Mouse (Mus musculus): ENCODE measurements at regions not wholly inside any gene's neighbourhood (a gene's known extent, or its start where the extent isn't known, plus 50 kb on each side); places are given as distances from the start of the nearest gene placed in this dataset.

DNA sequence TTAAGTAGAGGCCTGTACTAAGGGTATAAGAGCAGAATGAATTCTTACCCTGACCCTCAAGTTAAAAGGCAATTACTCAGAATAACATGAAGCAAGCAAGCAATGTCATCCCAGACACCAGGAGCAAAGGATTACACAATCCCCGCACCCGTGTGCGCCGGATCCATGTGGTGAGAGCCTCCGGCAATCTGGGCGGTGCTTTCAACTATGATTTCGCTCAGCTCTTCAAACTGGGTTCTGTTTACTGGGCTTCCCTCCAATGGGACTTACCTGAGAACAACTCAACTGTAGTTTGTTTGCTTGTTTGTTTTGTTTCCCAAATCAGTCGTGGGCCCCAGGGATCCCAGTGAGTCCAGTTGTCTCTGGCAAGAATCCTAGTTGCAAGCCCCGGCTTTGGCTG lies 133.8 kb upstream of the Man2a1 start:
- DNase-seq (ENCODE audit: low spot score): no peak
- 76% methylated on average over 9 of the region's 9 CpGs for whole genome bisulfite sequencing
- H3K36me3 ChIP-seq: no peaks in the 10 kb centered on the region
- no peak overlapping the region for H3K4me3 ChIP-seq
- H3K27me3 ChIP-seq (ENCODE audit: insufficient read depth, poor library complexity, severe bottlenecking): no peaks in the 10 kb centered on the region
- no peak overlapping the region for H3K27ac ChIP-seq
- no peaks in the 10 kb centered on the region for H3K9me3 ChIP-seq
- H3K4me1 ChIP-seq (replicated peaks): peaks cover 8% of the 10 kb centered on the region; the same call in 1 of the 2 replicates

- Histone ChIP-seq H3K9me3 (no peaks in the 10 kb centered on the region), H3K27ac (no peak overlapping the region), H3K4me1 (replicated peaks) (peaks cover 8% of the 10 kb centered on the region; the same call in 1 of the 2 replicates), H3K4me3 (no peak overlapping the region), H3K27me3 (ENCODE audit: insufficient read depth, poor library complexity, severe bottlenecking) (no peaks in the 10 kb centered on the region), H3K36me3 (no peaks in the 10 kb centered on the region)
- DNase-seq (ENCODE audit: low spot score): no peak
- WGBS: 62% methylated on average over 11 of the region's 12 CpGs
Observed at GRCm38 (mm10) chr17:64467297-64467696, 133.2 kb upstream of the Man2a1 start.

DNA sequence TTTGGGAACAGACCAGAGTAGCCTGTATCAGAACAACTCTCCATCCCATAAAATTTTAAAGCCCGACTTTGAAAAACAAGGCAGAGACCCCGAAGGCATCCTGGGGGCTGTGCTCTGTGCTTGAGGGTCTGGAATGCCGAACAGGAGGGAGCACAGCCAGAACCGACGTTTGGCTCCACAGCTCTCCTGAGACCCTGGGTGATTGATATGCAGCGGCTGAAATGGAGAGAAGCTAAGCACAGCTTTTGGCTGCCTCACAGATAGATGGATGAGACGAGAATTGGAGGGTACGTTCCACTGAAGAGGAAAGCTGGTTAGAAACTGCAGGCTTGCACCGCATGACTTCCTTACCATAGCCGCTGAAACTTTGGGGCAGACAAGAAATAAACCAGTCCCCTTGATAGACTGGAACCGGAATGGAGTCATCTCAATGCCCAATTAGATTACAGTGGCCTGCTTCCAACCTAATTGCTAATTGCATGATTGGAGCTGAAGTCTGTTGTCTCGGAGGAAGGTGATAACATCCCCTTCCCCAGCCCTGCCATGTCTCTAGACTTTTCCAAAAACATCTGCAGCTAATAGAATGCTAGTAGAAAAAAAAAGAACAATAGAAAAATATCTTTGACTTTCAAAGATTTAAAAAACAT lies 130.7 kb upstream of the Man2a1 start:
- Histone ChIP-seq H3K4me1 (replicated peaks) (peaks cover 8% of the 10 kb centered on the region; the same call in 1 of the 2 replicates), H3K36me3 (no peaks in the 10 kb centered on the region), H3K9me3 (no peaks in the 10 kb centered on the region), H3K27ac (no peak overlapping the region), H3K4me3 (no peak overlapping the region), H3K27me3 (ENCODE audit: insufficient read depth, poor library complexity, severe bottlenecking) (no peaks in the 10 kb centered on the region)
- DNase-seq (ENCODE audit: low spot score): no peak
- WGBS: 45% methylated on average over 12 of the region's 12 CpGs

GRCm38 (mm10) chr17:64480607-64481038 lies 119.9 kb upstream of the Man2a1 start:
- DNase-seq (ENCODE audit: low spot score): no peak
- Histone ChIP-seq H3K36me3 (no peaks in the 10 kb centered on the region), H3K27me3 (ENCODE audit: insufficient read depth, poor library complexity, severe bottlenecking) (no peaks in the 10 kb centered on the region), H3K27ac (no peak overlapping the region), H3K9me3 (no peaks in the 10 kb centered on the region), H3K4me3 (no peak overlapping the region), H3K4me1 (replicated peaks) (no peaks in the 10 kb centered on the region)
- WGBS: 25% methylated on average over 1 of the region's 1 CpGs

- Histone ChIP-seq H3K27ac (no peak overlapping the region), H3K9me3 (no peaks in the 10 kb centered on the region), H3K4me1 (replicated peaks) (no peaks in the 10 kb centered on the region), H3K27me3 (ENCODE audit: insufficient read depth, poor library complexity, severe bottlenecking) (no peaks in the 10 kb centered on the region), H3K4me3 (no peak overlapping the region), H3K36me3 (no peaks in the 10 kb centered on the region)
- 87% methylated on average over 4 of the region's 4 CpGs for WGBS
- DNase-seq (ENCODE audit: low spot score): no peak
Observed at GRCm38 (mm10) chr17:64484835-64485234, 115.7 kb upstream of the Man2a1 start.

- WGBS: 86% methylated on average over 2 of the region's 2 CpGs
- H3K27ac ChIP-seq: no peak overlapping the region
Observed at GRCm38 (mm10) chr17:64489769-64490335, 110.7 kb upstream of the Man2a1 start.

DNA sequence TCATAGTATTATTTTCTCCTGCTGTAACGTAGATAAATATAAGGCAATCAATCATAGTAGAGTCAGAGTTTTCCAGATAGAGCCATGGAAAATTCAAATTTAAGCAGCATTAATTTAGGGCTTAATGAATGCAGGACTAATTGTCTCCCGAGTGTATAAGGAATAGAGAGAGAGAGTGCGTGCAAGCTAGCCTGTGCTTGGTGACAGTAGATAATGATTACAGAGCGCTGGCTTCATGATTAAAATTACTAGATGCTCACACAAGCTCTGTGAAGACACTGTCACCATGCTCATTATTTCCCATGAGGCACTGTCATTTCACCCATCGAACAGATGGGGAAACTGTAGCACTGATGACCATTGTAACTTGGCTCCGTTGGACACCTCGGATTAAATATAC lies 109.9 kb upstream of the Man2a1 start:
- Histone ChIP-seq H3K4me3 (no peak overlapping the region), H3K36me3 (no peaks in the 10 kb centered on the region), H3K27me3 (ENCODE audit: insufficient read depth, poor library complexity, severe bottlenecking) (no peaks in the 10 kb centered on the region), H3K27ac (no peak overlapping the region), H3K4me1 (replicated peaks) (0 out of 2 replicates have a peak, but pooled peaks cover 2% of the 10 kb centered on the region), H3K9me3 (no peaks in the 10 kb centered on the region)
- DNase-seq (ENCODE audit: low spot score): no peak
- 86% methylated on average over 7 of the region's 7 CpGs for WGBS

More at GRCm38 (mm10) chr17:64489769-64490335, 110.7 kb upstream of the Man2a1 start:
- no peak overlapping the region for H3K4me3 ChIP-seq
- no peaks in the 10 kb centered on the region for H3K9me3 ChIP-seq
- H3K27me3 ChIP-seq (ENCODE audit: insufficient read depth, poor library complexity, severe bottlenecking): no peaks in the 10 kb centered on the region
- DNase-seq (ENCODE audit: low spot score): no peak
- H3K4me1 ChIP-seq (replicated peaks): 0 out of 2 replicates have a peak, but pooled peaks cover 2% of the 10 kb centered on the region
- no peaks in the 10 kb centered on the region for H3K36me3 ChIP-seq

GRCm38 (mm10) chr17:64491922-64492353 lies 108.6 kb upstream of the Man2a1 start:
- H3K36me3 ChIP-seq: no peaks in the 10 kb centered on the region
- no peak overlapping the region for H3K4me3 ChIP-seq
- H3K27ac ChIP-seq: no peak overlapping the region
- H3K27me3 ChIP-seq (ENCODE audit: insufficient read depth, poor library complexity, severe bottlenecking): no peaks in the 10 kb centered on the region
- H3K4me1 ChIP-seq (replicated peaks): 0 out of 2 replicates have a peak, but pooled peaks cover 2% of the 10 kb centered on the region
- DNase-seq (ENCODE audit: low spot score): no peak
- WGBS: 54% methylated on average over 9 of the region's 10 CpGs
- H3K9me3 ChIP-seq: no peaks in the 10 kb centered on the region

GRCm38 (mm10) chr17:64492614-64493269 lies 107.8 kb upstream of the Man2a1 start:
- H3K27me3 ChIP-seq (ENCODE audit: insufficient read depth, poor library complexity, severe bottlenecking): no peaks in the 10 kb centered on the region
- H3K4me3 ChIP-seq: no peak overlapping the region
- H3K27ac ChIP-seq: no peak overlapping the region
- WGBS: 49% methylated on average over 8 of the region's 9 CpGs
- H3K4me1 ChIP-seq (replicated peaks): 0 out of 2 replicates have a peak, but pooled peaks cover 2% of the 10 kb centered on the region
- H3K36me3 ChIP-seq: no peaks in the 10 kb centered on the region
- DNase-seq (ENCODE audit: low spot score): no peak
- H3K9me3 ChIP-seq: no peaks in the 10 kb centered on the region

- Histone ChIP-seq H3K27me3 (ENCODE audit: insufficient read depth, poor library complexity, severe bottlenecking) (no peaks in the 10 kb centered on the region), H3K4me1 (replicated peaks) (no peaks in the 10 kb centered on the region), H3K9me3 (no peaks in the 10 kb centered on the region), H3K27ac (no peak overlapping the region), H3K4me3 (no peak overlapping the region), H3K36me3 (no peaks in the 10 kb centered on the region)
- 60% methylated on average over 15 of the region's 15 CpGs for WGBS
- DNase-seq (ENCODE audit: low spot score): peak; percentile 31
Observed at GRCm38 (mm10) chr17:64499281-64499997, 101.1 kb upstream of the Man2a1 start.

- H3K27ac ChIP-seq: no peak overlapping the region
- H3K9me3 ChIP-seq: no peaks in the 10 kb centered on the region
- H3K4me3 ChIP-seq: no peak overlapping the region
- no peaks in the 10 kb centered on the region for H3K36me3 ChIP-seq
- H3K27me3 ChIP-seq (ENCODE audit: insufficient read depth, poor library complexity, severe bottlenecking): no peaks in the 10 kb centered on the region
- no peak for DNase-seq (ENCODE audit: low spot score)
- H3K4me1 ChIP-seq (replicated peaks): no peaks in the 10 kb centered on the region
- 87% methylated on average over 2 of the region's 2 CpGs for WGBS
Observed at GRCm38 (mm10) chr17:64502376-64502775, 98.2 kb upstream of the Man2a1 start.

DNA sequence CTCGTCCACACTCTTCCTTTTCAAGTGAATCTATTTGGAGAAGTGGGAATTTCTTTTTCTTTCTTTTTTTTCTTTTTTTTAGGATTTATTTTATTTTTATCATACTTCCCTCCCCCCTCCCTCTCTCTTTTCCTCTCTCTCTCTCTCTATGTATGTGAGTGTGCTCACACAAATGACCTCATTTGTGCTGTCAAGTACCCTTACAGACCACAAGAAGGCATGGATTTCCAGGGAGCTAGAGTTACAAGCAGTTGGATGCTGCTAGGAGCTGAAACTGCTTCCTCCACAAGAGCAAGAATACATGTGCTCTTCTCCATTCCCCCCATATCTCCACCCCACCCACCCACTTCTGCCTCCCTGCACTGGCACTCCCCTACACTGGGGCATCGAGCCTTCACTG lies 94.6 kb upstream of the Man2a1 start:
- no peak overlapping the region for H3K4me3 ChIP-seq
- no peaks in the 10 kb centered on the region for H3K4me1 ChIP-seq (replicated peaks)
- no peaks in the 10 kb centered on the region for H3K36me3 ChIP-seq
- no peaks in the 10 kb centered on the region for H3K27me3 ChIP-seq (ENCODE audit: insufficient read depth, poor library complexity, severe bottlenecking)
- H3K9me3 ChIP-seq: no peaks in the 10 kb centered on the region
- WGBS: 90% methylated on average over 2 of the region's 2 CpGs
- H3K27ac ChIP-seq: no peak overlapping the region
- DNase-seq (ENCODE audit: low spot score): no peak
